Mouse (Mus musculus) MN1 (cell line): ENCODE data around the gene Ctsz.

Experiments used
- DNase-seq: peaks from one replicate; pipeline ENCODE4 v3.0.0-alpha.2; 2016; ENCODE audit warnings: low spot score

The Ctsz gene

DNA sequence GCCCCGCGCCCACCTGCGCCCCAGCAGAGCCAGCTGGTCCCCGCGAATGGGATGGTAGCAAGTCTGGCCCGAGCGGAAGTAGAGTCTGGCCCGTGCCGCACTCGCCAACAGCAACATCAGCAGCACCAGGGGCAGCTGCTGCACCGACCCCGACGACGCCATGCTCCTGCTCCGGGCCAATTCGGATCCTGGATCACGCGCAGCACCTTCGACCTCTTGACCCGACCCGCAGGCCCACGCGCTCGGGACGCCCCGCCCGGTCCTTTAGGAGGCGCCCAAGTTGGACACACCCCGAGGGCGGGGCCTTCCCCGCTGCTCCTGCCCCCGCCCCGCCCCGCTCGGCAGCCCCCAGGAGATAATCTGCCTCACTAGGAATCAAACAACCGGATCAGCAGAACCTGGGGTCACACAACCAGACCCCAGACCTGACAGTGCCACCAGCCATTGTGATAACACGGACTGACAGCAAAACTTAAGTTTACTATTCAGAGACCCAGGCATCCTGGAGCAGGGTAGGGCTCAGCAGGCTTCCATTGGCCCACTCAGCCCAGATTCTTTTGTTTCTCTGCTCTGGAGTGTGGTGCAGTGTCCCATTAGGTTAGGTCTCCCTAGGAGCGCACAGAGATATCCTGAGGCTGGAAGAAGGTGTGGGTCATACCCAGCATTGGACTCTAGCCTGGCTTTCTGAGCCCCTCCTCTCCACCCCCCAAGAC, at the start of gene Ctsz:
Gene Ctsz, minus strand, starts transcription at position 303 of the 713 bp plus-strand sequence.
- peak; percentile 58 for DNase-seq

DNA sequence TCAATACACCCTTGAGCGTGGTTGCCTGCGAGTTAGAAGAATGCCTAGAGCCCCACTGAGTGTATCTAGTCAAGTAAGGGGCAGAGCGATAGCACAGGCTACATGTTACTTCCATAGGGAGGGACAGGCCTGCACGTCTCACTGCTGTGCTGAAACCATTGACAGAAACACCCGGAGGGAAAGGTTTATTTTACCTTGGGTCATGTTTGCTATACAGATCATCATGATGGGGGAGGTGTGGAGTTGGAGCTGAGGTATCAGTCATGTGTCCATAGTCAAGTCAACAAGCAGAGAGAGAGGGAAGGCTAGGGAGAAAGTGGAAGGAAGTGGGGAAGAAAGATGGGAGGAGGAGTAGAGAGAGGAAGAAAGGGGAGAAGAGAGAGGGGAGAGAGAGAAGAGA, 48.2 kb upstream of the Ctsz start:
- no peak for DNase-seq

DNA sequence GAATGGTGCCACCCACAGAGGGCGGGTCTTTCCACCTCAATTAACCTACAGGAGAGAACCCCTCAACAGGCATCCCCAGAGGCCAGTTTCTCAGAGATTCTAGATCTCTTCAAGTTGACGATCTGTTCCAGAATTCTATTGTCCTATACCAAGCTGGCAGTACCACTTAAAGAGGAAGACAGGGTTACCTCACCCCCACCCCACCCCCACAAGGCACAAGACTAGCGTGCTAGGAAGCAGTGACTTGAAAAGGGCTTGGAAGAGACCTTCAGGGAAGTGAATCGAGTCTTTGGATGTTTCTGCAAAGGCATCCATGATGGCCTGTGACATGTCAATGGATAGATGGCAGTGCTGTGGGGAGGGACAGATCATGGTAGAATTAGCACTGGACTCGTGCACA, 39.9 kb upstream of the Ctsz start:
- no peak for DNase-seq

DNA sequence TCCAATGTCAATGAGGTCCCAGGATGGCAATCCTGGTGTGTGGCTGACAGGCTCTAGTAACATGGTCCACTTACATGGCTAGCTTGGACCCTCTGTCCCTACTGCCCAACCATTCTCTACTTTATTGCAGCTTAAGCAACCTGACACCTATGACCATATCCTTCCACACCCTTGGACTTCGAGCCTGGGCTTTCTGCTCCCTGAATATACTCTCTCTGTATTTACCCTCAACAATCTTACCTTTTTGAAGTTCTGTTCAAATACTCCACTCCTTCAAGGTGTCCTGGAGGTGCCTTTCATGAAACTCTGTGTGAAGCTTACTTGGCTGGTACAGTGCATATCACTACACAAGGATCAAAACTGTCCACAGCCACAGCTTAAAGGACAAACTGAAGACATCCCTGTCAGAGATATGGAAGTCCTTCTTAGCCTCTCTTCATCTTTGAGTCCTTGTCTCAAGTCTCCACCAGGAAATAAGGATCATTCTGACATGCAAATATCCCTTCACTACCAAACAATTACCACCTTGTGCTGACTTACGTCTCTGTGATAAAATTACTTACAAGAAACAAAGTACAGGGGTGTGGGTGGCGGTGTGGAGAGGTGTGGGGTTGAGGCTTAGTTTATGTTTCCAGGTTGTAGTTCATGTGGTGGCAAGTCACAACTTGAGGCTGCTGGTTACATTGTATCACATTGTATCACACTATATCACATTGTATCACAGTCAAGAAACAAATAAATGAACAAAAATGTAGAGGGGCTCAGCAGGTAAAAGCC, 38.9 kb upstream of the Ctsz start:
- no peak for DNase-seq

DNA sequence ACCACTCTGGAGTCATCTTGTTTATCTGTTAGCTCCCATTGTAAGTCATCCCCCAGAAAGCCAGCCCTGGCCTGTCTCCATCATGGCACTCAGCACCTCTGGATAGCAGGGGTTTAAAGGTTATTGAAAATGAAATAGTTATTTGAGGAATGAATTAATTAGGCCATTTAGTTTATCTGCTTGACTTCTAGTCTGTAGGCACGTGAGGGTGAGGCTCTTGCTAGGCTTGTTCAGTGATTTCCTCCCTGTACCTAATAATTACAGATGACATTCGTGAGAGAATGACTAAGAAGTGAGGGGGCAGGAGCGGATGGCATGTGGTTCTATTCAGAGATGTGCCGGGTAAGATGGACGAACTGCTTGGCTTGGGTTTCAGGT, 34.7 kb upstream of the Ctsz start:
- no peak for DNase-seq

DNA sequence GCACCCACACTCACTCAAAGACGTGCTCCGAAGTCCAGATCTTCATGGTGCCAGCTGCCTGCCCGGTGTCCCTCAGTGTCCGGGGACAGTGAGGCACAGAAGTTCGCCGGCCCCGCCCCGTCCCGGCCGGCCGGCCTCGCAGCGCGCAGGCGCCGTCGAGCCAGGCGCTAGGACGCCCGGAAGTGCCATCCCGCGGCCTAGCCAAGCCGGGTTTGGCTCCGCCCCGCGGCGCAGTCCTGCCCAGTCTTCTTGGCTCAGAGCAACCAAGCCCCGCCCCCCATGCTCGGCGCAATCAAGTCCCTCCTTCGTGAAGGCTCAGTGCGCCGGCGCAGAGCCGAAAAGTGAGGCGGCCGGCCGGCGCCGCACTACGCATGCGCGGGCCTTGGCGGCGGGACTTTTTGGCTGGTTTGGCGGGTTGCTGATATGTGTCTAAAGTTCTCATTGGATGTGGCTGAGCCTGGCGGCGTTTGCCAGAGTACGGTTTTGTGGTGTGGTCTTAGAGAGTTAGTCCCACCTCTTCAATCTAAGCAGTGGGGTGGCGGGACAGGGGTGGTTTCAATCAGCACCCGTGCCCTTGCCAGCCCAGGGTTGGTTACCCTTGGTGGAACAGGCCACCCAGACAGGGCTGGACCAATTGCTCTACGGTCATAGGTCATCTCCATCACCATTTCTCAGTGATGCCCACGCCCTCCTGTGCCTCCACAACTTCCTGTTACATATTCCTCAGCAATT, 34.1 kb upstream of the Ctsz start, which contains the start of gene Prelid3b:
Gene Prelid3b, minus strand, starts transcription at position 264 of the 732 bp plus-strand sequence.
- DNase-seq, result peak; percentile 100

DNA sequence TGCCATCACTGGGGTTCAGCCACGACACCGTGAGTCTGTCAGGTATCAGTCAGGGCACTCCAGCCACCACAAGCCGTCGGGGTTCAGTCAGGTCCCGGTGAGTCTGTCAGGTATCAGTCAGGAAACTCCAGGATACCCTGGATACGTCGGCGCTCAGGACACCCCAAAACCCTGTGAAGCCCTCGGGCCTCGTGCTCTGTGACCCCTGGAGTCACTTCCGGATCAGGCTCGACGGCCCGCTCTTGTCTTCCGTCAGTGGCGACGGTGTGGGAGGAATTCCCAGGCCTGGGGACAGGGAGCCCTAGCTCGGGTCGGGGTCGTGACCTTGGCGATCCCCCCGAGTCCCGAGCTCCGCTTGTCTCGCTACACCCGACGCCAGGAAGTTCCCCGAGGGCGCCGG, 33.6 kb upstream of the Ctsz start:
- DNase-seq, result no peak

DNA sequence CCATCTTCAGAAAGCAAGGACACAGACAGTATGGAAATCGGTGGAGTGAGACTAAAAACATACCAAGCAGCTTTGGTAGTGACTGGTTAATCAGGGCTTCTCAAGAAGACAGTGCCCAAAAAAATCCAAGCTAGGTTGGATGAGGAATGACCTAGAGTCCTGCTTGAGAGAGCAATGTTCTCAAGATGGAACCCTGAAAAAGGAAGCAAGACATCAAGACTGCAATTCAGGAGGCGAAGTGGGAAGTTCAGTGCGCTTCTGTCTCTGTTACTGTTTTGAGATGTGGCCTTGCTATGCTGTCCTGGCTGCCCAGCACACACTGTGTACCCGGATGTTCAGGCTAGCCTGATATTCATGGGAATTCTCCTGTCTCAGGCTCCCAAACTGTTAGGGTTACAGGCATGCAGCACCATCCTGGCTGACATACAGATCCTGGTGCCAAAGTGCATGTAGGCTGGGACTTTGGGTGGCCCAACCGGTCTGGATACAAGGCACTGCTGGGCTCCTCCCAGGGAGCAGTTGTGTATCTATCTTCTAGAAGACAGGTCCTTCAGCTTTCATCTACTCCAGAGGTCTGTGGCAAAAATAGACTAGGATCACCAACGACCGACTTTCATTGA, 32.1 kb upstream of the Ctsz start:
- no peak for DNase-seq

DNA sequence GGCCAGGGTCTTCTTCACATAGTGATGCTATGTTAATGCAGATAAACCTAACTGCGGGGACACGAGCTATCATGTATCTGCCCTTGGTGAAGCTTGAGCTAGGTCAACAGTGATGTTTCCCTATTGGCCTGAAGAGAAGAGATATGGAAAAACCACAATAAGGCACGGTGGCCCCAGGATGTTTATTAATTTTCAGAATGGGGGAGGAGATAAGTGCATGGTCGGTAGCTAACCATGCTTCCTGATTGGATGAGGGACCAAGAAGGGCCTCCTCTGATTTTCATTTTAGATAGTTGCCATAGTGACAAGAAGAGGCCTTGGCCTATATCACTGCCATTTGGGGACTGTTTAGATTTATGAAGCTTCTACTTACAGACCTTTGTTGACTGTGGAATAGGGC, 31.5 kb upstream of the Ctsz start:
- no peak for DNase-seq

DNA sequence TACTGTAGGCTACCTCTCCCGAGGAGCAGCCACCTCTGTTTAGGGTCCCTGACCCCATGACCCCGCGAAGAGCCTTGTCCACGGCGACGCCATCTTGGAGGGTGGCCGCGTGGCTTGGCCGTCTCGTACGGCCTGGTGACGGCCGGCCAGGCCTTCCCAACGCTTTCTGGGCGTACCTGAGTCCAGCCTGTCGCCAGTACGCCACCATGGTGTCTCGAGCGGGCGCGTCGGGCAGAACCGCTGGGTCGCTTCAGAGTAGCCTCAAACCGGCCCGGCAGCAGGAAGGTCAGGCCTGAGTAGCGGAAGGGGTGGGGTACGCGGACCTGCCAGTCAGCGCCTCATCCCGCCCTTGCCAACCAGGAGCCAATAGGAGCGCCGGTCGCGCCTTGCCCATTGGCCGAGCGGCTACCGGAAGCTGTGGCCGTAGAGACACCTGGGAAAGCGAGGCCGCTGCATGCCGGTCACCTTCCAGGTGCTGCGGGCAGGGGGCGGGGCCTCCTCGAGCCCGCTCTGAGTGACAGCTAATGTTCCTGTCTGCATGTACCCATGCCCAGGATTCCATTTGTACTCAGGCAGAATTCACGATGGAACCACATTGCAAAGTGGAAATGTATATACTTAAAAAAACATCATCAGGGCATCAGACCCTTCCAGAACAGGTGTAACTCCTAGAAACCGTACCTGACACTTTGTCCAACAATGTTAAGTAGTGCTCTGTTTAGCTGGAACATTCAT, 25.1 kb upstream of the Ctsz start, which contains the start of gene Atp5e:
Gene Atp5e, minus strand, starts transcription at position 317 of the 735 bp plus-strand sequence.
- DNase-seq, result peak; percentile 93

DNA sequence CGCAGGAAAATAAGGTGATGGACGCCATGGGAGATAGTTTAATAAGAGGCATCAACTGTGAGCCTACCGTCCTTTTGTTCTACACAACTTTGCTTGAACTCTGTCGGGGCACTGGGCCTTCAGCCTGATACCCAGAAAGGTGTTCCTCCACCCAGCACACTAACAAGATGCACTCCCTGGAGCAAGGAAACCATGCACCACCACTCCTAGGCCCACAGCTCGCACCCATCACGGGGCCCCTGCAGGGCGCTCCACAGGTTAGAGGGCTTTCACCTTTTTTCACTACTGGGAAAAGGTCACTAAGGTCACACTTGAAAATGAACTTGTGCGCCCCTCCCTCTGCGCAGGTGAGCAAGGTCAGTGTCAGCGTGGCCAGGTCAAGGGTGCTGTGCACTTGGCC, 24.5 kb upstream of the Ctsz start:
- DNase-seq, result no peak

DNA sequence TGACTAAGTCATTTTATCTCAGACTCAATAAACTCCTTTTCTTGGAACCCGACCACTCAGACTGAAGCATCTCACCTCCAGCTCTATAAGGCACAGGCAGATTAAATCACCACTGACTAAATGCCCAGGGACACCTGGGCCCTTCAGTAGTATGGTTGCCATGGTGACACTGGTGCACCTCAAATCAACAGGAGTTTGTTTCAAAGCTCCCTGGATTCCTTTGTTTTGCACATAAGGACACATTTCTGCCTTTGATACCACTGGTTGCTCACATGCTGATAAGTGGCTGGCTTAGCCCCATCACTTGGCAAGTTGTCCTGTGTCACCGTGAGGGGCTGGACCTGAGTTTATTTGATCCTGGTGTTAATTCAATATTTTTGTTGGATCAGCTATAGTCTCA, 20.5 kb upstream of the Ctsz start:
- DNase-seq, result no peak

DNA sequence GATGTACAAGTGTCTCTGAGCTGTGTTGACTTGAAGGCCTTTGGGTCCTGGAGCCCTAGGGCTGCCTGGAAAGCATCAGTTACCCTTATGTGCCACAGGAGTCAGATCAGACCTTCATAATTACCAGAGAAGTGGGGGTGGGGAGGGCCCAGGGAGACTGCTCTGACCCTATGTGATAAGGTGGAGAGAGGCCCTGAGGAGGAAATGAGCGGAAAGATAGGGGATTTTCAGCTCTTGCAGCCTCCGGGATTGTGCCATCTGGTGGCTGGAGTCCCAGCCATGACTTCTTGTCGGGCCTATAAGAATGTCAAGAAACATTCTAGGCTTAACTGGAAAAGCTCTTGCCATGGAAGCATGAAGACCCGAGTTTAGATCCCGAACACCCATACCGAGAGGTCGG, 14.8 kb upstream of the Ctsz start:
- no peak for DNase-seq

DNA sequence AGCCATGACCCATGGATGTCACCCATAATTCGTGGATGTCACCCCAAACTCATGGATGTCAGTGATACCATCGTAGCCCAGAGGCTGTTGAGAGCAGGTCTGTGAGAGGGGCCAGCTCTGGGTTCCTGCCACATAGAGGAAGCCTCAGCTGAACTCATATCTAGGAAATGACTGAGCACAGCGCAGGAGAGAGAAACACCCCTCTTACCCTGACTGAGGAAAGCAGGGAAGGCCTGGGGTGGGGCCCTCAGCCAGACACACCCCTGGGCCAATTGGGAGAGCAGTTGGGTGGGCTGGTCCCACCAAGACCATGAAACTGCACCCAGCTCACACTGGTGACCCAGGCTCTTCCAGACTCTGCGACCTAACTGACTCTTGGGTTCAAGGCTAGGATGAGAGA, 11.5 kb upstream of the Ctsz start, which contains the start of gene Tubb1:
Gene Tubb1, plus strand, starts transcription at position 343 of the 400 bp plus-strand sequence.
- no peak for DNase-seq

DNA sequence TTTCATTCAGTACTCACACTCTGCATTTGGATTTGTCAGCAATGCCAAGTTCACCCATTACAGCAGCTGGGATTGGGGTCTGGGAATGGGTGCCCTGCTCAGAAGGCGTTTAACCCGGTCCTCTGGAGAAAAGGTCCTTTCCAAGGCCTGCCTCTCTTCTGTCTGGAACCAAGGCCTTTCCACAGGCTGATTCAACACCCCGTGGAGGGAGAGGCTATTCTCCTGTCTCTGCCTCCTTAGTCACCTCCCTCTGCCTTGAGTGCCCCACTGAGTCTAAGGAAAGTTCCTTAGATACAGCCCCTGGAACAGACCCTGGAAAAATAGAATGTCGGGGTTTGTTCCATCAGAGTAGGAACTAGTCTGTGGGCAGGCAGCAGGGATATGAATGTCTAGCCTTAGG, 9.6 kb upstream of the Ctsz start:
- no peak for DNase-seq

DNA sequence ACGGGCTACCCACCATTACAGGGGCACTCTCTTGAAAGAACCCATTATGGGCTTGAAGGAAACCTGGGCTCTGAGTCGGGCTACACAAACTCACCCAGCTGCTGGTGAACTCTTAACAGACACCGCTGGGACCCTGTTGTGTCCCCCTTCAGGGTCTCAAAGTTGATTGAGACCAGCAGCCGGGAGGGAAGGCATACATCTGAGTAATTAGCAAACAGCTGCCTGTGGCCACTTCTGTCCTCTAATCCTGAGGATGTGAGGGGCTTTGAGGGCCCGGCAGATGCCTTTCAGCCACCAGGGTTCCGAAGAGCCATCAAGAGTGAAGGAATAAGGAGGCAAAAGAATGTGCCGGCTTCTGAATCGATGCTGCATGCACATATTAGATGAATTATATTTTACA, 8.1 kb upstream of the Ctsz start:
- no peak for DNase-seq

DNA sequence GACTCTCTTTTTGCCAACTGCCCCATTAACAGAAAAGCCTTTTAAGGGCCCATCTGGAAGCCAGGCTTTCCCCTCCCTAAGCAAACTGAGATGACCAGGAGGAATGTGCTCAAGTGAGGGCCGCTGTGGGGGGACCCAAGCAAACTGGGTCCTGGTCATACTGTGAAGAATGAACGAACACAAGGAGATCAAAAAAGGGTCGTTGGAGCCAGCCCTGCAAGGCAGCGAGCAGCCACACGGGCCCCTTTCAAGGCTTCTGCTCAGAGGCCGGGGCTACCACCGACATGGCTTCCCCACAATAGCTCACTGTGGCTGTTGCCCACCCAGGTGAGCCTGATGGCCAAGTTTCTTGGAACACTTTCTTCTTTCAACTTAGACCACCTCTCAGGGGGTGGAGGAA, 7.7 kb upstream of the Ctsz start:
- no peak for DNase-seq

DNA sequence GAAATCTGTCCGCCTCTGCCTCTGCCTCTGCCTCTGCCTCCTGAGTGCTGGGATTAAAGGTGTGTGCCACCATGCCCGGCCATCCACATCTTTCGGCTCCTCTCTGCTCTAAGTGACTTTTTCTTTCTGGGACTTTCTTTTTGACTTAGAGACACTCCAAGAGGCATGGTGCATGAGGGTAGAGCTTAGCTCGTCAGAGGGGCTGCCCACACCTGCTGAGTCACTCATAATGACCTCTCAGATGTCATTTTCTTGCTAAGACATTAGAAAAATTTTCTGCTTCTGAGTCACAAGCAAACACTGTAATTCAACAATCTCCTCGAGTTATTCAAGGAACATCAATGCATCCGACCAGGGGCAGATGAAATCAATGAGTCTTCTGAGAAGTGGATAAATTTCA, 6.2 kb upstream of the Ctsz start:
- no peak for DNase-seq

DNA sequence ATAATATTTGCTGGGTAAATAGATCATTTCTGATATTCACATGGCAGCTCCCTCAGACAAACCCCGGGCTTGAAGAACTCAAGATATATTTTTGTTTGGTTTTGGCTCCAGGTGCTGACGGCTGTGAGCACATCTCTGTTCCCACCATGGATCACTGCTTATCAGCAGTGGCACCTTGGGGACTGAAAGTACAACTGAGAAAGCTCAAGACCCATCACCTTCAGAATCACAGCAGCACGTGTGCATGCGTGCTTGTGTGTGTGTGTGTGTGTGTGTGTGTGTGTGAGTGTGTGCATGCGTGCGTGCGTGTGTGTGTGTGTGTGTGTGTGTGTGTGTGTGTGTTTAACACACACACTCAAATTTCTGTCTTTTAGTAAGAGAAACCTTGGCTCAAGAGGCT, 5.5 kb upstream of the Ctsz start:
- DNase-seq, result no peak

DNA sequence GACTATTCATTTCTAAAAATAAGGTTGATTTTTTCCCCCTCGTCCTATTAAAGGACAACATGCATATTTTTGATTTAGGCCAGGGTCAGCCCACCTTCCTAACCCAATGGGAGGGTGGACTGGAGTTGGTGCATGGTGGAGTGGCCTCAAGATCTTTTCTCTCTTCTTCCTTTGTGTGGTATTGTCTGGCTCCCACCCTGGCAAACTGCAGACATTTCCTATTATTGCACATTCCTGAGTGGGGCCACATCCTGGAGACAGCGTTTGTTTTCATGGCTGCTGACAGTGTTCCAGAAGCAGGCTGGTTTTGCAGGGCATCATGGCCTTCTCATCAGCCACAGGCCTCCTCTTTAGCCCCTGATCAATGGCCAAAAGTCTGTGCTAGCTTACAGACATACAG, 4.2 kb upstream of the Ctsz start:
- no peak for DNase-seq

DNA sequence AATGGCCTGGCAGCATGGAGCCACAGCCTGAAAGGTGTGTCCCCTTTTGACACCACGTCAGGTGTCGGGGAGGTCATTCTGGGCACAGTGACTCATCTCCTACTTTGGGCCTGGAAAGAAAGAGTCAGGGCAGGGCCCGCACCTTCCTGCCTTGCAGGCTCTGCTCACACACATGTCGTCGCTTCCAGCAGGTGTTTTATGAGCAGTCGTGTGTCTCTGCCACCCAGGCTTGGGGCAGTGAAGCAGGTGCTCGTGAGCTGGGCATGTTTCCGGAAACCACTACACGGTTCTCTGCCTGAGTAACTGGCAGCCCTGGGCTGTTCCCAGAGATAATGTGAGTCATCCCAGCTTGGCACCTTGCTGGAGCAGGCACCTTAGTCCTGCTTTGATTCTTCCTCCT, 3.6 kb upstream of the Ctsz start:
- DNase-seq, result no peak

DNA sequence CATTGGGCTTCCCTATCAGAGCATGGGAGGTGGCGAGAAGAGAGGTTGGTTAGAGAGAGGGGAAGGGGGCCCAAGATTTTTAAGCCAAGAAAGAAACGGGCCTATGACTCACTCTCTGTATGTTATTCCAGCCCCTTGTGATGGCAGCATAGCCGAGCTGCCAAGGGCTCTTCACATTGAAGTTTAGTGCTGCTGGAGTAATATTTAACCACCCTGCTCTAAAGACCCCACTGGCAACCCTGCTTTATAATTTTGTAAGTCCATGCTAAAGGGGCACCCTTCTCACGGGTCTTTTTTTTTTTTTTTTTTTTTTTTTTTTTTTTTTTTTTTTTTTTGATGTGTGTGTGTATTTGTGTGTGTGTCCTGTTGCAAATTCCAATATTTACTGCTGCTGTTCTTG, 3.1 kb upstream of the Ctsz start:
- no peak for DNase-seq
